Mouse (Mus musculus): ENCODE data around the gene Oaz1.

DNA sequence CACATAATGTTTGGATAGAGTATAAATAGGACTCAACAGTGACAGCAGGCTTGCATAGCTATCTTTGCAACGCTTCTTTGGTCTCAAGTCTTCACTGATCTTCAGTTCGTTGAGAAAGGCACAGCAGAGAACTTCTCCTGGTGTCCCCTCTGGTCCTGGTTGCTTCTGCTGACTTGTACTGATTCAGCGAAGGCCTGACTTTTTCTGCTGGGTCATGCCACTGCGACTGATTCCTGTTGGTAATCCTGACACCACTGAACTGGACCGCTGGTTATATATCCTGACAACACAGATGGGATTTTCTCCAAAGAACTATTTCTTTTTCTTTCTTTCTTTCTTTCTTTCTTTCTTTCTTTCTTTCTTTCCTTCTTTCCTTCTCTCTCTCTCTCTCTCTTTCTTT is 3.9 kb upstream of the Oaz1 start:
- TF ChIP-seq CTCF (IDR thresholded peaks at IDR 0.05; ENCODE audit: low read depth, low read length) (no peak), GATA1 (IDR thresholded peaks at IDR 0.05; ENCODE audit: borderline replicate concordance, low read length) (no peak), TAL1 (conservative IDR thresholded peaks at IDR 0.05; ENCODE audit: low read depth, low read length) (no peak)
